8 mouse cellular contexts compared by ENCODE assay signal in genomic region chr9:121718070-121718705, GRCm38 (mm10). TPM values are rescaled to one million over a fixed set of nuclear protein-coding genes. Genes with fewer than 3 reads are reported as not detected.
A peak's percentile ranks its signal among the peaks of the same experiment; 100 is the strongest.
DNase-seq lines count a peak whose midpoint lies in the region; ATAC-seq lines count a peak whose summit lies in the region.

No protein-coding gene starts in this region.

- ATAC-seq in heart, embryonic 15.5 days (replicated peaks; ENCODE audit: insufficient number of reproducible peaks, insufficient read depth, low FRiP score, low read depth): no peak
- peak; percentile 34 for ATAC-seq in CD4-positive, CD25-positive, alpha-beta regulatory T cell, adult 4 months
- ATAC-seq in embryonic facial prominence, embryonic 11.5 days (replicated peaks; ENCODE audit: insufficient number of reproducible peaks, low FRiP score, low TSS enrichment, low read depth): no peak; the same call in 1 of the 2 replicates
- no peak; the same call in 1 of the 2 replicates for ATAC-seq in intestine, embryonic 14.5 days (replicated peaks; ENCODE audit: low FRiP score, low TSS enrichment, low read depth)
- peak; percentile 5 for ATAC-seq in midbrain, embryonic 16.5 days

- no peaks in the 10 kb centered on the region for H3K27me3 ChIP-seq in heart, embryonic 15.5 days
- H3K27me3 ChIP-seq in embryonic facial prominence, embryonic 11.5 days (ENCODE audit: control insufficient read depth, insufficient read depth, low read length): no peaks in the 10 kb centered on the region
- no peaks in the 10 kb centered on the region for H3K27me3 ChIP-seq in intestine, embryonic 14.5 days (replicated peaks; ENCODE audit: control insufficient read depth, insufficient read depth, low read length)
- no peaks in the 10 kb centered on the region for H3K27me3 ChIP-seq in midbrain, embryonic 16.5 days (ENCODE audit: control insufficient read depth, insufficient read depth, low read depth, low read length)

- peak overlapping the region; percentile 57 for H3K9ac ChIP-seq in heart, embryonic 15.5 days
- peak overlapping the region; percentile 65 for H3K9ac ChIP-seq in embryonic facial prominence, embryonic 11.5 days (replicated peaks; ENCODE audit: low read length)
- H3K9ac ChIP-seq in intestine, embryonic 14.5 days (ENCODE audit: low read length): peak overlapping the region; percentile 79
- H3K9ac ChIP-seq in midbrain, embryonic 16.5 days (ENCODE audit: low read depth, low read length): peak overlapping the region; percentile 79

- H3K4me2 ChIP-seq in heart, embryonic 15.5 days: peak overlapping the region; percentile 71
- H3K4me2 ChIP-seq in embryonic facial prominence, embryonic 11.5 days (ENCODE audit: low read depth, low read length): peak overlapping the region; percentile 52
- H3K4me2 ChIP-seq in intestine, embryonic 14.5 days (ENCODE audit: low read length): peak overlapping the region; percentile 76
- peak overlapping the region; percentile 69 for H3K4me2 ChIP-seq in midbrain, embryonic 16.5 days (ENCODE audit: low read length)

- H3K9me3 ChIP-seq in heart, embryonic 15.5 days (replicated peaks): no peaks in the 10 kb centered on the region; the same call in 1 of the 2 replicates
- no peaks in the 10 kb centered on the region for H3K9me3 ChIP-seq in embryonic facial prominence, embryonic 11.5 days (replicated peaks; ENCODE audit: control insufficient read depth, low read length)
- no peaks in the 10 kb centered on the region for H3K9me3 ChIP-seq in intestine, embryonic 14.5 days (ENCODE audit: control insufficient read depth, low read length)
- H3K9me3 ChIP-seq in midbrain, embryonic 16.5 days (replicated peaks; ENCODE audit: control insufficient read depth, low read length, poor library complexity, severe bottlenecking): no peaks in the 10 kb centered on the region

- peak overlapping the region; percentile 98 for H3K27ac ChIP-seq in heart, embryonic 15.5 days
- peak overlapping the region; percentile 47; the same call in 1 of the 2 replicates for H3K27ac ChIP-seq in embryonic facial prominence, embryonic 11.5 days (replicated peaks; ENCODE audit: low read depth, low read length)
- peak overlapping the region; percentile 95 for H3K27ac ChIP-seq in intestine, embryonic 14.5 days (ENCODE audit: low read depth)
- H3K27ac ChIP-seq in midbrain, embryonic 16.5 days (ENCODE audit: low read length): peak overlapping the region; percentile 94

- intact Hi-C loops in heart, postnatal 25 days (cut with DNase I): no loop called here

- H3K4me3 ChIP-seq in heart, embryonic 15.5 days: peak overlapping the region; percentile 95
- H3K4me3 ChIP-seq in embryonic facial prominence, embryonic 11.5 days (ENCODE audit: low read depth, low read length): peak overlapping the region; percentile 97
- peak overlapping the region; percentile 53 for H3K4me3 ChIP-seq in intestine, embryonic 14.5 days (ENCODE audit: low read depth, low read length)
- H3K4me3 ChIP-seq in midbrain, embryonic 16.5 days (ENCODE audit: low read depth, low read length): peak overlapping the region; percentile 64

- H3K36me3 ChIP-seq in heart, embryonic 15.5 days: peaks cover 11% of the 10 kb centered on the region
- no peaks in the 10 kb centered on the region for H3K36me3 ChIP-seq in embryonic facial prominence, embryonic 11.5 days (replicated peaks; ENCODE audit: control insufficient read depth, insufficient read depth, low read depth, low read length)
- H3K36me3 ChIP-seq in intestine, embryonic 14.5 days (ENCODE audit: control insufficient read depth, insufficient read depth, low read length): peaks cover 6% of the 10 kb centered on the region; the same call in 1 of the 2 replicates
- no peaks in the 10 kb centered on the region for H3K36me3 ChIP-seq in midbrain, embryonic 16.5 days (ENCODE audit: control insufficient read depth, insufficient read depth, low read length)

- 71% methylated on average over 15 of the region's 15 CpGs for WGBS in heart, embryonic 15.5 days
- 69% methylated on average over 15 of the region's 15 CpGs for WGBS in embryonic facial prominence, embryonic 11.5 days
- WGBS in intestine, embryonic 14.5 days: 69% methylated on average over 15 of the region's 15 CpGs
- 66% methylated on average over 15 of the region's 15 CpGs for WGBS in midbrain, embryonic 16.5 days

- H3K4me1 ChIP-seq in heart, embryonic 15.5 days (replicated peaks): peaks cover 17% of the 10 kb centered on the region
- H3K4me1 ChIP-seq in embryonic facial prominence, embryonic 11.5 days (ENCODE audit: control insufficient read depth, insufficient read depth, low read length): no peaks in the 10 kb centered on the region
- peaks cover 9% of the 10 kb centered on the region for H3K4me1 ChIP-seq in intestine, embryonic 14.5 days (replicated peaks; ENCODE audit: control insufficient read depth, insufficient read depth, low read length)
- peaks cover 21% of the 10 kb centered on the region for H3K4me1 ChIP-seq in midbrain, embryonic 16.5 days (ENCODE audit: control insufficient read depth, insufficient read depth, low read length)

- DNase-seq in heart, postnatal 25 days (ENCODE audit: low spot score): no peak
- DNase-seq in embryonic facial prominence, embryonic 11.5 days (ENCODE audit: low spot score): no peak
- peak; percentile 54 for DNase-seq in intestine, embryonic 14.5 days (ENCODE audit: low spot score)
- no peak for DNase-seq in adrenal gland, adult 18-20 months (ENCODE audit: low spot score in 2 of 2)
- DNase-seq in Muller cell, postnatal 12 days (ENCODE audit: inconsistent ontology term): no peak

RNA-seq across cellular contexts. Expression of gene Nktr, which starts 0.8 kb away (rescaled TPM):
- polyA plus RNA-seq in heart, embryonic 15.5 days (2015; fragmentation: Nextera tagmentation; extraction: Ambion mirVana): 43.6 and 46.0 TPM in 2 replicates
- 10 to 100 TPM; 29.1 to 38.1 TPM for total RNA-seq in heart, postnatal 25 days (2021)
- 100 to 1,000 TPM; 104 to 128 TPM for polyA plus RNA-seq in CD4-positive, CD25-positive, alpha-beta regulatory T cell, adult 4 months (2017; shearing (Covaris generic))
- 59.7 and 61.2 TPM in 2 replicates for polyA plus RNA-seq in embryonic facial prominence, embryonic 11.5 days (2014; fragmentation: Nextera tagmentation; extraction: Ambion mirVana)
- 69.7 and 71.7 TPM in 2 replicates for polyA plus RNA-seq in intestine, embryonic 14.5 days (2014; fragmentation: Nextera tagmentation; extraction: Ambion mirVana)
- polyA plus RNA-seq in midbrain, embryonic 16.5 days (2015; fragmentation: Nextera tagmentation; extraction: Ambion mirVana): 45.3 and 63.1 TPM in 2 replicates
- total RNA-seq in adrenal gland, adult 18-20 months (2021): 10 to 100 TPM; 61.9 to 62.7 TPM

RNA-seq across cellular contexts. Expression of gene Ss18l2, which starts 8.1 kb away (rescaled TPM):
- polyA plus RNA-seq in heart, embryonic 15.5 days (2015; fragmentation: Nextera tagmentation; extraction: Ambion mirVana): 153 and 193 TPM in 2 replicates
- total RNA-seq in heart, postnatal 25 days (2021): 100 to 1,000 TPM; 138 to 145 TPM
- polyA plus RNA-seq in CD4-positive, CD25-positive, alpha-beta regulatory T cell, adult 4 months (2017; shearing (Covaris generic)): 10 to 100 TPM; 50.7 to 52.2 TPM
- polyA plus RNA-seq in embryonic facial prominence, embryonic 11.5 days (2014; fragmentation: Nextera tagmentation; extraction: Ambion mirVana): 96.0 and 109 TPM in 2 replicates
- 135 and 152 TPM in 2 replicates for polyA plus RNA-seq in intestine, embryonic 14.5 days (2014; fragmentation: Nextera tagmentation; extraction: Ambion mirVana)
- 143 and 157 TPM in 2 replicates for polyA plus RNA-seq in midbrain, embryonic 16.5 days (2015; fragmentation: Nextera tagmentation; extraction: Ambion mirVana)
- total RNA-seq in adrenal gland, adult 18-20 months (2021): 10 to 100 TPM; 40.8 to 44.5 TPM

RNA-seq across cellular contexts. Expression of gene Sec22c, which starts 12.9 kb away (rescaled TPM):
- polyA plus RNA-seq in heart, embryonic 15.5 days (2015; fragmentation: Nextera tagmentation; extraction: Ambion mirVana): 5.7 and 6.0 TPM in 2 replicates
- total RNA-seq in heart, postnatal 25 days (2021): 1 to 10 TPM; 4.6 to 6.8 TPM
- 10 to 100 TPM; 17.6 to 32.9 TPM for polyA plus RNA-seq in CD4-positive, CD25-positive, alpha-beta regulatory T cell, adult 4 months (2017; shearing (Covaris generic))
- 11.6 and 12.3 TPM in 2 replicates for polyA plus RNA-seq in embryonic facial prominence, embryonic 11.5 days (2014; fragmentation: Nextera tagmentation; extraction: Ambion mirVana)
- polyA plus RNA-seq in intestine, embryonic 14.5 days (2014; fragmentation: Nextera tagmentation; extraction: Ambion mirVana): 9.5 and 9.7 TPM in 2 replicates
- 32.0 and 34.5 TPM in 2 replicates for polyA plus RNA-seq in midbrain, embryonic 16.5 days (2015; fragmentation: Nextera tagmentation; extraction: Ambion mirVana)
- total RNA-seq in adrenal gland, adult 18-20 months (2021): 1 to 10 TPM; 4.0 to 4.3 TPM

RNA-seq across cellular contexts. Expression of gene Zfp651, which starts 40.9 kb away (rescaled TPM):
- polyA plus RNA-seq in heart, embryonic 15.5 days (2015; fragmentation: Nextera tagmentation; extraction: Ambion mirVana): 18.2 and 23.0 TPM in 2 replicates
- 100 to 1,000 TPM; 116 to 128 TPM for total RNA-seq in heart, postnatal 25 days (2021)
- under 1 TPM; 0.22 to 0.30 TPM for polyA plus RNA-seq in CD4-positive, CD25-positive, alpha-beta regulatory T cell, adult 4 months (2017; shearing (Covaris generic))
- 4.9 and 5.1 TPM in 2 replicates for polyA plus RNA-seq in embryonic facial prominence, embryonic 11.5 days (2014; fragmentation: Nextera tagmentation; extraction: Ambion mirVana)
- polyA plus RNA-seq in intestine, embryonic 14.5 days (2014; fragmentation: Nextera tagmentation; extraction: Ambion mirVana): 13.1 and 14.1 TPM in 2 replicates
- polyA plus RNA-seq in midbrain, embryonic 16.5 days (2015; fragmentation: Nextera tagmentation; extraction: Ambion mirVana): 21.1 and 23.6 TPM in 2 replicates
- 10 to 100 TPM; 22.8 to 32.5 TPM for total RNA-seq in adrenal gland, adult 18-20 months (2021)

RNA-seq across cellular contexts. Expression of gene Klhl40, which starts 59.2 kb away (rescaled TPM):
- polyA plus RNA-seq in heart, embryonic 15.5 days (2015; fragmentation: Nextera tagmentation; extraction: Ambion mirVana): 4.5 and 5.5 TPM in 2 replicates
- total RNA-seq in heart, postnatal 25 days (2021): 10 to 100 TPM; 10.1 to 10.5 TPM
- not detected for polyA plus RNA-seq in CD4-positive, CD25-positive, alpha-beta regulatory T cell, adult 4 months (2017; shearing (Covaris generic))
- 0.81 and 0.85 TPM in 2 replicates for polyA plus RNA-seq in embryonic facial prominence, embryonic 11.5 days (2014; fragmentation: Nextera tagmentation; extraction: Ambion mirVana)
- 0.22 and 0.26 TPM in 2 replicates for polyA plus RNA-seq in intestine, embryonic 14.5 days (2014; fragmentation: Nextera tagmentation; extraction: Ambion mirVana)
- 1.5 and 1.6 TPM in 2 replicates for polyA plus RNA-seq in midbrain, embryonic 16.5 days (2015; fragmentation: Nextera tagmentation; extraction: Ambion mirVana)
- under 1 TPM in 1 of 2 experiments, not detected in 1; 0.32 TPM for total RNA-seq in adrenal gland, adult 18-20 months (2021)

Comparison
In these comparisons a context has a peak if more than half of its experiments do, and no peak if none do; other contexts are left out.
1. ATAC-seq: peak in CD4-positive, CD25-positive, alpha-beta regulatory T cell, adult 4 months (single experiment) and midbrain, embryonic 16.5 days (single experiment); none in heart, embryonic 15.5 days (single experiment), embryonic facial prominence, embryonic 11.5 days (single experiment) and intestine, embryonic 14.5 days (single experiment).
2. H3K27ac ChIP-seq: peak in every context shown above with its lines; median percentile 98 in heart, embryonic 15.5 days; 95 in intestine, embryonic 14.5 days; 94 in midbrain, embryonic 16.5 days; 47 in embryonic facial prominence, embryonic 11.5 days.
3. Peak in every context shown above with its lines, with median percentiles within 50 percentile points of each other: H3K4me2 ChIP-seq, H3K4me3 ChIP-seq and H3K9ac ChIP-seq.